Mouse (Mus musculus) ES-E14 (cell line): ENCODE results near the gene Myh3. TPM values are rescaled to one million over a fixed set of nuclear protein-coding genes. Genes with fewer than 3 reads are reported as not detected.

Experiments
- DNase-seq: peaks from one replicate; pipeline ENCODE4 v3.0.0-alpha.2; 2013; ENCODE audit warnings: low read depth, low spot score
- H3K27ac ChIP-seq: 2 replicates; pipeline ENCODE4 v1.5.1; 2012; ENCODE audit warnings: low read depth, mild to moderate bottlenecking, low read length, moderate library complexity, mixed read lengths; ENCODE audit not compliant: poor library complexity, insufficient read depth, severe bottlenecking
- H3K36me3 ChIP-seq: 2 replicates; pipeline ENCODE4 v1.6.1; 2012; ENCODE audit warnings: mild to moderate bottlenecking, low read length, moderate library complexity, mixed read lengths; ENCODE audit not compliant: control insufficient read depth, poor library complexity, insufficient read depth, severe bottlenecking
- H3K4me1 ChIP-seq, 2 experiments: fragments of 150-350 bp in 1 of 2; sonication (generic) in 1 of 2; 2 replicates each; pipeline ENCODE4 v1.6.1; 2012; ENCODE audit warnings: low read length in 2 of 2, mild to moderate bottlenecking in 1 of 2, mixed read lengths in 1 of 2; ENCODE audit not compliant: control insufficient read depth in 2 of 2, insufficient read depth in 2 of 2, poor library complexity in 1 of 2
- H3K4me3 ChIP-seq, 2 experiments: fragments of 150-350 bp in 1 of 2; sonication (generic) in 1 of 2; 2 replicates each; pipeline ENCODE4 v1.5.1; 2012; ENCODE audit warnings: low read length in 2 of 2, low read depth in 1 of 2, mild to moderate bottlenecking in 1 of 2, mixed read lengths in 1 of 2; ENCODE audit not compliant: insufficient read depth in 1 of 2, poor library complexity in 1 of 2, severe bottlenecking in 1 of 2
- H3K9ac ChIP-seq: 2 replicates; pipeline ENCODE4 v1.6.1; 2012; ENCODE audit warnings: low read depth, mild to moderate bottlenecking, low read length, mixed read lengths; ENCODE audit not compliant: poor library complexity, insufficient read depth, severe bottlenecking
- H3K9me3 ChIP-seq: fragments of 150-350 bp; sonication (generic); 2 replicates; pipeline ENCODE4 v1.6.1; 2012; ENCODE audit warnings: low read depth, mild to moderate bottlenecking, low read length; ENCODE audit not compliant: control insufficient read depth, insufficient read depth
- CHD2 ChIP-seq: IDR thresholded peaks from 2 replicates; pipeline ENCODE4 v1.6.1; 2014; ENCODE audit warnings: mild to moderate bottlenecking, low read depth, low read length, inconsistent platforms
- HCFC1 ChIP-seq: IDR thresholded peaks from 2 replicates; pipeline ENCODE4 v1.6.1; 2012; ENCODE audit warnings: low read length, inconsistent platforms, borderline replicate concordance; ENCODE audit not compliant: insufficient read depth
- MAFK ChIP-seq: IDR thresholded peaks from 2 replicates; pipeline ENCODE4 v1.6.1; 2014; ENCODE audit warnings: mild to moderate bottlenecking, low read depth, low read length, inconsistent platforms; ENCODE audit not compliant: insufficient read depth
- ZC3H11A ChIP-seq: IDR thresholded peaks from 2 replicates; pipeline ENCODE4 v1.6.1; 2012; ENCODE audit warnings: low read depth, mild to moderate bottlenecking, inconsistent platforms, low read length, borderline replicate concordance
- ZNF384 ChIP-seq: IDR thresholded peaks from 2 replicates; pipeline ENCODE4 v1.6.1; 2012; ENCODE audit warnings: low read depth, low read length, inconsistent platforms
- in situ Hi-C, 2 experiments: fragments of 600-800 bp; cut with MboI; formaldehyde crosslinking; loops; one replicate each; pipeline ENCODE4 v1.15.1; 2025; ENCODE audit warnings: low sequenced_read_pairs in 2 of 2, inconsistent platforms in 1 of 2; ENCODE audit not compliant: unreplicated experiment in 2 of 2
- total RNA-seq: library from RNA; depleted of rRNA; stranded (reverse); fragments of 300-350 nt; gene quantifications from 2 replicates; pipeline ENCODE4 v1.2.3, GENCODE M21; 2012; rRNA removed

The Myh3 gene
- total RNA-seq, 1 experiment, result 1.3 TPM

DNA sequence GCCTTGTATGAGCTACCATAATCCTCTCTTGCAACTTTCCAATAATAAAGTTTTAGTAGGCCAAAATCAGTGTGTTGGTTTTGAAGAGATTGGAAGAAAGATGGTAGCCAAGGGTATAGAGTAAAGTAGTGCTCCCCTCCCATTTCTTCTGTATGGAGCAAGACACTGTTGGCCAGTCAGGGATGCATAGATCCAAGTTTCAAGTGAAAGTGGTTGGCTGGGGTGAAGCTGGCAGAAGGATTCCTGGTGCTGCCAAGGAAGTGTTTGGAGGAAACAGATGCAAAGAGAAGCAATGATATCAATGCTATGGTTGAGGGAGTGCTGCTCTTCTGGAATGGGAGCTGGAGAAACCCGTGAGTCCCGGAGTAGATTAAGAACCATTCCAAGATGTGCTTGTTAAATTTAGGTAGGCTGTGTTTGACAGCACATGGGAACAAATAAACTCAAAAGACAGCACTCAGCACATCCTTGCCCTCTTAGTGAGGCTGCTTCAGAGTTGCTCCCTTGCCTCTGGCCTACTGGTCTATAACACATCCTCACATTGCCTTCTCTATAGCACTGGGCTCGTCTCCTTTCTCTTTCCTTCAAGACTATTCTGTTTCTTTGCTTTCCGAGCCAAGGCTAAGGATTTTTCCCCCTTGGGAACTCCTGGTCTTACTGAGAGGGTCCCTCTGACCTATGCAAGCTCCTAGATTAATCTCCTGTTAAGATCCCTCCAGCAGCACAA, 70.3 kb downstream of the Myh3 start:
- DNase-seq, result no peak
- H3K36me3 ChIP-seq, result no peaks in the 10 kb centered on the region
- no peaks in the 10 kb centered on the region for H3K9me3 ChIP-seq
- H3K4me1 ChIP-seq, result no peaks in the 10 kb centered on the region
- H3K4me3 ChIP-seq, result no peak overlapping the region
- H3K27ac ChIP-seq, result no peak overlapping the region
- no peak overlapping the region for H3K9ac ChIP-seq
- no peak for TF ChIP-seq MAFK
- TF ChIP-seq CHD2, result no peak
- no peak for TF ChIP-seq ZNF384
- no peak for TF ChIP-seq HCFC1
- TF ChIP-seq ZC3H11A, result no peak
- in situ Hi-C loops, result no loop called here

DNA sequence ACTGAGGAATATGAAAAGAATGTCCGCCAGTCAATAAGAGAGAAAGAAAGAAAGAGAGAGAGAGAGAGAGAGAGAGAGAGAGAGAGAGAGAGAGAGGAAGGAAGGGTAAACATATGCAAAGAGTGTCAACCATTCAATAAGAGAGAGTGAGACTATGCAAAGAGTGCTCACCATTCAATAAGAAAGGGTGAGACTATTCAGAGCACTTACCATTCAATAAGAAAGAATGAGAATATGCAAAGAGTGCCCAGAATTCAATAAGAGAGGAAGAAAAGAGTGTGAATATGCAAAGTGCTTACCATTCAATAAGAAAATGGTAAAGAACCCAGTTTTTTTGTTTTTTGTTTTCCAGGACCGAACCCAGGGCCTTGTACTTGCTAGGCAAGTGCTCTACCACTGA, 72.1 kb downstream of the Myh3 start:
- H3K9ac ChIP-seq, result no peak overlapping the region
- no peak for TF ChIP-seq ZNF384
- TF ChIP-seq ZC3H11A, result no peak
- no peak for TF ChIP-seq HCFC1
- no peak for TF ChIP-seq MAFK
- TF ChIP-seq CHD2, result no peak
- no peak overlapping the region for H3K4me3 ChIP-seq
- in situ Hi-C loops, result no loop called here
- H3K4me1 ChIP-seq, result no peaks in the 10 kb centered on the region
- no peaks in the 10 kb centered on the region for H3K36me3 ChIP-seq
- DNase-seq, result no peak
- H3K9me3 ChIP-seq, result no peaks in the 10 kb centered on the region
- H3K27ac ChIP-seq, result no peak overlapping the region

DNA sequence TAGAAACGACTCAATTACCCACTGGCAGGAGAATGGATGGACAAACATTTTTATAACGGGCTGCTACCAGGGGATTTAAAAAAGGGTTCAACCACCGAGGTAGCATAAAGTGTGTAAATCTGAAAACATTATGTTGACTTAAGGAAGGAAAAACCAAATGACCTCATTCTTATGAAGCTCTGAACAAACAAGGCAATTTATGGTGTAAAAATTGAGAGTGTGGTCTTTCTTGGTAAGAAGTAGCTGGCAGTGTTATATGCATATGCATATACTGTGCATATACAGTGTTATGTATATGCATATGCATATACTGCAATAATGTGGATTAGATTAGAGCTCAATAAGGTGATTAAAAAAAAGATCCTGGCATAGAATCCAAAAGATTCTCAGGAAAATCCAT, 73.1 kb downstream of the Myh3 start:
- H3K36me3 ChIP-seq, result no peaks in the 10 kb centered on the region
- no peaks in the 10 kb centered on the region for H3K4me1 ChIP-seq
- no peak overlapping the region for H3K27ac ChIP-seq
- no peak overlapping the region for H3K9ac ChIP-seq
- TF ChIP-seq MAFK (no peak), ZNF384 (no peak), CHD2 (no peak), ZC3H11A (no peak), HCFC1 (no peak)
- no peak for DNase-seq
- no peak overlapping the region for H3K4me3 ChIP-seq
- no peaks in the 10 kb centered on the region for H3K9me3 ChIP-seq
- in situ Hi-C loops, result no loop called here

Other genes starting within 250 kb of the Myh3 start
- 0.76 and 2.5 TPM in 2 replicates for gene Pirt, start 166.3 kb upstream of the Myh3 start, total RNA-seq
- gene Tmem238l, start 121.7 kb upstream of the Myh3 start, total RNA-seq, result not detected in 2 replicates
- gene Tmem220, start 53.1 kb upstream of the Myh3 start, total RNA-seq, result 1.6 and 2.3 TPM in 2 replicates
- 25.4 and 27.3 TPM in 2 replicates for gene Adprm, start 25.7 kb upstream of the Myh3 start, total RNA-seq
- gene Sco1, start 25.6 kb upstream of the Myh3 start, total RNA-seq, result 33.6 and 35.9 TPM in 2 replicates
- gene Myh2, start 92.7 kb downstream of the Myh3 start, total RNA-seq, result not detected in 2 replicates
- gene Myh1, start 121.8 kb downstream of the Myh3 start, total RNA-seq, result 0.09 TPM in 1 of 2 replicates, not detected in the other
- gene Myh4, start 159.7 kb downstream of the Myh3 start, total RNA-seq, result 0.09 and 0.11 TPM in 2 replicates
- gene Myh8, start 198.8 kb downstream of the Myh3 start, total RNA-seq, result 0.09 TPM in 1 of 2 replicates, not detected in the other
- gene Myh13, start 243.4 kb downstream of the Myh3 start, total RNA-seq, result 7.7 and 13.7 TPM in 2 replicates